Mouse (Mus musculus): Measurements from ENCODE around the gene Pdzd3. TPM values are rescaled to one million over a fixed set of nuclear protein-coding genes. Genes with fewer than 3 reads are reported as not detected.

Gene Pdzd3
- polyA plus RNA-seq, 1 experiment from 2014 or later, result 0.13 TPM

- 0 out of 2 replicates have a peak overlapping the region, but pooled peaks have one; percentile 18 for H3K9ac ChIP-seq
- no peaks in the 10 kb centered on the region for H3K9me3 ChIP-seq (replicated peaks)
- peak overlapping the region; percentile 90 for H3K4me3 ChIP-seq
- H3K36me3 ChIP-seq, result no peaks in the 10 kb centered on the region
- peaks cover 29% of the 10 kb centered on the region for H3K4me1 ChIP-seq (replicated peaks)
- WGBS, result 21% methylated on average over 19 of the region's 19 CpGs
- no peaks in the 10 kb centered on the region for H3K27me3 ChIP-seq
- peak overlapping the region; percentile 74 for H3K27ac ChIP-seq
- peak overlapping the region; percentile 62 for H3K4me2 ChIP-seq
- no peak for ATAC-seq (replicated peaks; ENCODE audit: insufficient number of reproducible peaks, insufficient read depth, low FRiP score, low read depth)
These were observed 16.5 kb downstream of the Pdzd3 start for GRCm38 (mm10) chr9:44234479-44235427.

- Histone ChIP-seq H3K4me1 (replicated peaks) (peaks cover 33% of the 10 kb centered on the region), H3K36me3 (no peaks in the 10 kb centered on the region), H3K9me3 (replicated peaks) (no peaks in the 10 kb centered on the region), H3K4me3 (peak within 1 kb of the TSS; percentile 90), H3K27me3 (no peaks in the 10 kb centered on the region), H3K4me2 (peak within 1 kb of the TSS; percentile 72), H3K27ac (peak within 1 kb of the TSS; percentile 97), H3K9ac (peak within 1 kb of the TSS; percentile 94)
- peak; percentile 90 for ATAC-seq (replicated peaks; ENCODE audit: insufficient number of reproducible peaks, insufficient read depth, low FRiP score, low read depth)
- under 1% methylated on average over 74 of the region's 76 CpGs for WGBS
These were observed 17.3 kb downstream of the Pdzd3 start, which contains the start of gene Cbl for GRCm38 (mm10) chr9:44233802-44234478. Cbl (minus strand) TSS chr9:44234049.

- Histone ChIP-seq H3K36me3 (no peaks in the 10 kb centered on the region), H3K27ac (peak overlapping the region; percentile 97), H3K4me2 (peak overlapping the region; percentile 72), H3K27me3 (no peaks in the 10 kb centered on the region), H3K4me3 (peak overlapping the region; percentile 90), H3K4me1 (replicated peaks) (peaks cover 33% of the 10 kb centered on the region), H3K9me3 (replicated peaks) (no peaks in the 10 kb centered on the region), H3K9ac (peak overlapping the region; percentile 94)
- peak; percentile 61 for ATAC-seq (replicated peaks; ENCODE audit: insufficient number of reproducible peaks, insufficient read depth, low FRiP score, low read depth)
- WGBS, result under 1% methylated on average over 40 of the region's 40 CpGs
These were observed 18.1 kb downstream of the Pdzd3 start for GRCm38 (mm10) chr9:44233021-44233801.

- Histone ChIP-seq H3K4me2 (peak overlapping the region; percentile 72), H3K36me3 (no peaks in the 10 kb centered on the region), H3K9me3 (replicated peaks) (no peaks in the 10 kb centered on the region), H3K9ac (no peak overlapping the region), H3K27ac (0 out of 2 replicates have a peak overlapping the region, but pooled peaks have one; percentile 7), H3K4me1 (replicated peaks) (peaks cover 33% of the 10 kb centered on the region), H3K4me3 (peak overlapping the region; percentile 90), H3K27me3 (no peaks in the 10 kb centered on the region)
- ATAC-seq (replicated peaks; ENCODE audit: insufficient number of reproducible peaks, insufficient read depth, low FRiP score, low read depth), result no peak
These were observed 19.7 kb downstream of the Pdzd3 start for GRCm38 (mm10) chr9:44231609-44232008.

- Histone ChIP-seq H3K9me3 (replicated peaks) (no peaks in the 10 kb centered on the region), H3K4me3 (no peak overlapping the region), H3K9ac (no peak overlapping the region), H3K27ac (no peak overlapping the region), H3K4me2 (no peak overlapping the region), H3K36me3 (no peaks in the 10 kb centered on the region), H3K4me1 (replicated peaks) (peaks cover 22% of the 10 kb centered on the region), H3K27me3 (no peaks in the 10 kb centered on the region)
- WGBS, result 41% methylated on average over 6 of the region's 6 CpGs
- no peak for ATAC-seq (replicated peaks; ENCODE audit: insufficient number of reproducible peaks, insufficient read depth, low FRiP score, low read depth)
These were observed 25.3 kb downstream of the Pdzd3 start for GRCm38 (mm10) chr9:44225993-44226392.

GRCm38 (mm10) chr9:44213538-44213937, 37.7 kb downstream of the Pdzd3 start:
- ATAC-seq (replicated peaks; ENCODE audit: insufficient number of reproducible peaks, insufficient read depth, low FRiP score, low read depth), result no peak
- Histone ChIP-seq H3K27me3 (no peaks in the 10 kb centered on the region), H3K4me1 (replicated peaks) (no peaks in the 10 kb centered on the region), H3K9ac (no peak overlapping the region), H3K4me2 (no peak overlapping the region), H3K4me3 (no peak overlapping the region), H3K27ac (no peak overlapping the region), H3K9me3 (replicated peaks) (no peaks in the 10 kb centered on the region), H3K36me3 (0 out of 2 replicates have a peak, but pooled peaks cover 10% of the 10 kb centered on the region)
- WGBS, result 94% methylated on average over 14 of the region's 14 CpGs

GRCm38 (mm10) chr9:44212406-44212805, 38.9 kb downstream of the Pdzd3 start:
- Histone ChIP-seq H3K27me3 (no peaks in the 10 kb centered on the region), H3K4me3 (no peak overlapping the region), H3K4me2 (no peak overlapping the region), H3K27ac (no peak overlapping the region), H3K4me1 (replicated peaks) (no peaks in the 10 kb centered on the region), H3K9me3 (replicated peaks) (no peaks in the 10 kb centered on the region), H3K9ac (no peak overlapping the region), H3K36me3 (0 out of 2 replicates have a peak, but pooled peaks cover 10% of the 10 kb centered on the region)
- WGBS, result 91% methylated on average over 4 of the region's 4 CpGs
- ATAC-seq (replicated peaks; ENCODE audit: insufficient number of reproducible peaks, insufficient read depth, low FRiP score, low read depth), result no peak

GRCm38 (mm10) chr9:44209416-44209815, 41.9 kb downstream of the Pdzd3 start:
- 87% methylated on average over 4 of the region's 4 CpGs for WGBS
- Histone ChIP-seq H3K27ac (no peak overlapping the region), H3K4me1 (replicated peaks) (no peaks in the 10 kb centered on the region), H3K9ac (no peak overlapping the region), H3K36me3 (0 out of 2 replicates have a peak, but pooled peaks cover 10% of the 10 kb centered on the region), H3K9me3 (replicated peaks) (no peaks in the 10 kb centered on the region), H3K27me3 (no peaks in the 10 kb centered on the region), H3K4me2 (no peak overlapping the region), H3K4me3 (no peak overlapping the region)
- no peak for ATAC-seq (replicated peaks; ENCODE audit: insufficient number of reproducible peaks, insufficient read depth, low FRiP score, low read depth)

- 92% methylated on average over 2 of the region's 2 CpGs for WGBS
- no peak overlapping the region for H3K27ac ChIP-seq
- no peaks in the 10 kb centered on the region for H3K9me3 ChIP-seq (replicated peaks)
- no peaks in the 10 kb centered on the region for H3K4me1 ChIP-seq (replicated peaks)
- no peak overlapping the region for H3K4me2 ChIP-seq
- H3K36me3 ChIP-seq, result 0 out of 2 replicates have a peak, but pooled peaks cover 9% of the 10 kb centered on the region
- no peak overlapping the region for H3K9ac ChIP-seq
- no peak for ATAC-seq (replicated peaks; ENCODE audit: insufficient number of reproducible peaks, insufficient read depth, low FRiP score, low read depth)
- no peak overlapping the region for H3K4me3 ChIP-seq
- H3K27me3 ChIP-seq, result no peaks in the 10 kb centered on the region
These were observed 43.4 kb downstream of the Pdzd3 start for GRCm38 (mm10) chr9:44207840-44208239.

GRCm38 (mm10) chr9:44200458-44200857, 50.8 kb downstream of the Pdzd3 start:
- no peak for ATAC-seq (replicated peaks; ENCODE audit: insufficient number of reproducible peaks, insufficient read depth, low FRiP score, low read depth)
- Histone ChIP-seq H3K36me3 (peaks cover 38% of the 10 kb centered on the region), H3K4me1 (replicated peaks) (no peaks in the 10 kb centered on the region), H3K4me3 (no peak overlapping the region), H3K27ac (no peak overlapping the region), H3K4me2 (no peak overlapping the region), H3K9me3 (replicated peaks) (no peaks in the 10 kb centered on the region), H3K9ac (no peak overlapping the region), H3K27me3 (no peaks in the 10 kb centered on the region)
- WGBS, result 64% methylated on average over 3 of the region's 3 CpGs

GRCm38 (mm10) chr9:44199580-44199979, 51.7 kb downstream of the Pdzd3 start:
- no peak overlapping the region for H3K4me2 ChIP-seq
- no peak overlapping the region for H3K27ac ChIP-seq
- no peaks in the 10 kb centered on the region for H3K27me3 ChIP-seq
- H3K36me3 ChIP-seq, result peaks cover 38% of the 10 kb centered on the region
- peaks cover under 1% of the 10 kb centered on the region; the same call in 1 of the 2 replicates for H3K4me1 ChIP-seq (replicated peaks)
- no peak for ATAC-seq (replicated peaks; ENCODE audit: insufficient number of reproducible peaks, insufficient read depth, low FRiP score, low read depth)
- no peaks in the 10 kb centered on the region for H3K9me3 ChIP-seq (replicated peaks)
- no peak overlapping the region for H3K4me3 ChIP-seq
- H3K9ac ChIP-seq, result no peak overlapping the region
